Comparison of ENCODE assay signal across 8 mouse cellular contexts in the genomic region with DNA sequence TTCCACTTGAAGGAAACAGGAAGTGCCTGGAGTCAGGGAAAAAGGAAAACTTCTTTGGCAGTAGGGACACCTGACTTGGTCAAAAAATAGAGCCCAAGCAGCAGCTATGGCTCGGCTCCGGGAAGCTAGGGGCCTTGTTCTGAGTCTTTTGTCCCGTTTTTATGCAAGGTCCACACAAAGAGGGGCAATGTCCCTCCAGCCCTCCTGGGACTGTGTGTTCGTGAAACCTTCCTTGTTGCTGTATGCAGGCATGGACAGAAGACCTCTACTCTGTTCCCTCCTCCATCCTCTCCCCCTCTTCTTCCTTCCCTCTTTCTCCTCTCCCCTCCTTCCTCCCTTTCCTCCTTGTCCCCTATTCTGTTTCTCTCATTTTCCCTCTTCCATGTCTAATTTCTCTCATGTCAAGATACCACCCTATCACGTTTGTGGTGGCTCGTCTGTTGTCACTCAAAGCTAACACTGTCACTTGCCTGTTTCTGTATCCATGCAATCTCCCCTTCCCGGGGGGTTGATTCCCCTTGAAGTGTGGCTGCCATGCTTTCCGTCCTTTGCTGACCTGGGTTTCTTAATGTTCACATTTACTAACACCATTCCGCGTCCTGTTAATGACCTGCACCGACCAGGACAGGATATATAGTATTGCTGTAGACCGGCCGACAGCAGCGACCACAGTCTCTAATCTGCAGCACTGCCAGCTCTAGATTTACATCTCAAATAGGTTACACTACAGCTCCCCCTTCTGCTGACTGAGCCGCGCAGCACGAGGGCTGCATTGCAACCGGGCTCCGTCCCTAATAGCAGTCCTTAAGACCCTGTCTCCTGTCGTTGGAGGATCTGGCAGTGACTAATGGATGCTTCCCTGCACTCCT.
DNase-seq lines count a peak whose midpoint lies in the region; ATAC-seq lines count a peak whose summit lies in the region.

No protein-coding gene starts in this region.

- no peaks in the 10 kb centered on the region for H3K27me3 ChIP-seq in intestine, embryonic 14.5 days (replicated peaks; ENCODE audit: control insufficient read depth, insufficient read depth, low read length)

- peak overlapping the region; percentile 12; the same call in 1 of the 2 replicates for H3K4me3 ChIP-seq in intestine, embryonic 14.5 days (ENCODE audit: low read depth, low read length)

- H3K27ac ChIP-seq in intestine, embryonic 14.5 days (ENCODE audit: low read depth): peak overlapping the region; percentile 60

- DNase-seq in adrenal gland, adult (ENCODE audit: inconsistent age in 2 of 2, low spot score in 1 of 2): peak; percentile 73 to 92
- peak; percentile 26 to 31 for DNase-seq in cerebellum, postnatal 36 days
- peak; percentile 69 for DNase-seq in gastrocnemius, adult 18-20 months (ENCODE audit: low spot score)
- peak; percentile 84 for DNase-seq in intestine, embryonic 14.5 days (ENCODE audit: low spot score)
- DNase-seq in left cerebral cortex, adult 8-10 months (ENCODE audit: low spot score in 2 of 2): peak; percentile 18 to 45
- DNase-seq in lung, postnatal 36 days: peak; percentile 82
- peak; percentile 44 for DNase-seq in right cerebral cortex, adult 18-20 months

- peak overlapping the region; percentile 37 for H3K4me2 ChIP-seq in intestine, embryonic 14.5 days (ENCODE audit: low read length)

- WGBS in intestine, embryonic 14.5 days: 4% methylated on average over 20 of the region's 20 CpGs

- H3K36me3 ChIP-seq in intestine, embryonic 14.5 days (ENCODE audit: control insufficient read depth, insufficient read depth, low read length): no peaks in the 10 kb centered on the region

- H3K4me1 ChIP-seq in intestine, embryonic 14.5 days (replicated peaks; ENCODE audit: control insufficient read depth, insufficient read depth, low read length): peaks cover 37% of the 10 kb centered on the region

- peak overlapping the region; percentile 14; the same call in 1 of the 2 replicates for H3K9ac ChIP-seq in intestine, embryonic 14.5 days (ENCODE audit: low read length)

- ATAC-seq in intestine, embryonic 14.5 days (replicated peaks; ENCODE audit: low FRiP score, low TSS enrichment, low read depth): 0 out of 2 replicates have a peak, but pooled peaks have one; percentile 60
- no peak for ATAC-seq in erythroid progenitor cell, adult 5-6 weeks (replicated peaks; ENCODE audit: low FRiP score, poor library complexity, severe bottlenecking)

- H3K9me3 ChIP-seq in intestine, embryonic 14.5 days (ENCODE audit: control insufficient read depth, low read length): no peaks in the 10 kb centered on the region

Comparison
In these comparisons a context has a peak if more than half of its experiments do, and no peak if none do; other contexts are left out.
1. DNase-seq: peak in every context shown above with its lines; median percentile 84 in intestine, embryonic 14.5 days; 82 in adrenal gland, adult; 82 in lung, postnatal 36 days; 69 in gastrocnemius, adult 18-20 months; 44 in right cerebral cortex, adult 18-20 months; 32 in left cerebral cortex, adult 8-10 months; 28 in cerebellum, postnatal 36 days.